Mouse (Mus musculus) C2C12 (cell line): ENCODE measurements around the gene Tmem178b. TPM values are rescaled to one million over a fixed set of nuclear protein-coding genes. Genes with fewer than 3 reads are reported as not detected.

Source experiments
- H3K27me3 ChIP-seq: one replicate; pipeline ENCODE4 v1.6.1; 2011; ENCODE audit not compliant: control insufficient read depth, insufficient read depth, insufficient read length
- H3K36me3 ChIP-seq: one replicate; pipeline ENCODE4 v1.6.1; 2011; ENCODE audit not compliant: control insufficient read depth, insufficient read depth
- H3K4me3 ChIP-seq: one replicate; pipeline ENCODE4 v1.5.1; 2011; ENCODE audit warnings: mild to moderate bottlenecking, control low read depth; ENCODE audit not compliant: poor library complexity, insufficient read depth, severe bottlenecking
- H3K79me2 ChIP-seq: one replicate; pipeline ENCODE4 v1.6.1; 2011; ENCODE audit not compliant: control insufficient read depth, insufficient read depth
- H3K79me3 ChIP-seq: one replicate; pipeline ENCODE4 v1.6.1; 2011; ENCODE audit warnings: low read depth, control low read depth
- H3ac ChIP-seq: one replicate; pipeline ENCODE3; 2011; ENCODE audit warnings: low read depth; ENCODE audit not compliant: control insufficient read depth, insufficient read length
- CEBPB ChIP-seq: IDR thresholded peaks from one replicate; pipeline ENCODE4 v1.6.1; 2011; ENCODE audit warnings: low read depth, mild to moderate bottlenecking, control low read depth, moderate library complexity
- CTCF ChIP-seq: IDR thresholded peaks from one replicate; pipeline ENCODE4 v1.5.1; 2011; ENCODE audit not compliant: control insufficient read depth, insufficient read depth, insufficient read length
- FOSL1 ChIP-seq: IDR thresholded peaks from one replicate; pipeline ENCODE4 v1.8.0; 2011; ENCODE audit warnings: mild to moderate bottlenecking, low read length; ENCODE audit not compliant: poor library complexity, insufficient read depth, severe bottlenecking
- MAX ChIP-seq: IDR thresholded peaks from one replicate; pipeline ENCODE4 v1.6.1; 2011; ENCODE audit warnings: mild to moderate bottlenecking, control low read depth
- MYOD1 ChIP-seq: IDR thresholded peaks from one replicate; pipeline ENCODE4 v1.6.1; 2011; ENCODE audit warnings: low read depth; ENCODE audit not compliant: control insufficient read depth, insufficient read length
- MYOG ChIP-seq: IDR thresholded peaks from one replicate; pipeline ENCODE4 v1.6.1; 2011; ENCODE audit not compliant: control insufficient read depth, insufficient read length; ENCODE audit errors: extremely low read depth
- USF1 ChIP-seq: IDR thresholded peaks from one replicate; pipeline ENCODE4 v1.6.1; 2011; ENCODE audit warnings: low read depth, mild to moderate bottlenecking, control low read depth, moderate library complexity
- polyA plus RNA-seq: library from polyadenylated mRNA; unstranded; fragments of >200 nt; fragmentation: generic; extraction: Trizol; gene quantifications from one replicate; pipeline ENCODE4 v1.2.1, GENCODE M21; 2012; ENCODE audit warnings: missing spikeins

Gene Tmem178b
- polyA plus RNA-seq, 1 experiment = 0.01 TPM

DNA sequence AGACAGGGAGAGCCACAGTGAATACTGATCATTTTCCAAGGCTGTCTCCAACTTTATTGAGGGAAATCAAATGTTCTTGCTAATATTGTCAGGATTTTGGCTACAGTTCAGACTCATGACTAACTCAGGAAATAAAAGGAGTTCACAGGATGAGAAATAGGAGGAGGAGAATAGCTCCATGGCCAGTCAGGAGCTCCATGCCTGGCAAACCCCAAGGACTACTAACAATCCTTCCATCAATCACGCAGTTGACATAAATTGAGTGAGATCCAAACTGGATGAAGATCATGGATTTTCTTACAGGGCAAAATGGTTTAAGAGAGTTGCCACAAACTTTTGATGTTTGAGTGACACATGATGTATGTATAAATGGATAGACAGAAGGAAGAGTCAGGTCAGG lies 258.9 kb downstream of the Tmem178b start:
- Histone ChIP-seq H3K36me3 (no peaks in the 10 kb centered on the region), H3ac (no peak overlapping the region), H3K4me3 (no peak overlapping the region), H3K79me2 (no peaks in the 10 kb centered on the region), H3K27me3 (no peaks in the 10 kb centered on the region), H3K79me3 (no peaks in the 10 kb centered on the region)
- TF ChIP-seq CTCF (no peak), CEBPB (no peak), FOSL1 (no peak), MAX (no peak), MYOG (no peak), USF1 (no peak), MYOD1 (no peak)

DNA sequence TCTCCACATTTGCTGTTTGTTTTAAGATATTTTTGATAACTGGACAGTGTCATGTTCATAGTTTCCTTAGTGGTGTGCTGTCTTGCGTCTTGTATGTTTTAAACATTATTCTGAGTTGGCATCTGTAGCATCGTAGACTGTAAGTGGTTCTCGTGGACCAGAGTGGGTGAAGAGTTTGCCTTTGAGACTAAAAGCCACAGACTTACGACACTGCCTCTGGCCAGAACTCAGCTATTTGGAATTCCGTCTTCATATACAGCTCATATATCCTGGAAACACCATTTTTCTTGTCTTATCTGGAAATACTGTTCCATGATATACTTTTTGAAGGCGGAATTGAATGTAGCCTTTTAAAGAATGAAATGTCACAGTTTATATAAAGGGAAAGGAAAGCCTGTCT lies 260.4 kb downstream of the Tmem178b start:
- TF ChIP-seq MYOD1 (no peak), MYOG (no peak), MAX (no peak), FOSL1 (no peak), USF1 (no peak), CEBPB (no peak)
- Histone ChIP-seq H3K36me3 (no peaks in the 10 kb centered on the region), H3K79me2 (no peaks in the 10 kb centered on the region), H3K79me3 (no peaks in the 10 kb centered on the region), H3K27me3 (no peaks in the 10 kb centered on the region), H3K4me3 (no peak overlapping the region), H3ac (no peak overlapping the region)

GRCm38 (mm10) chr6:40135716-40136115 lies 262.6 kb downstream of the Tmem178b start:
- no peaks in the 10 kb centered on the region for H3K36me3 ChIP-seq
- no peaks in the 10 kb centered on the region for H3K79me2 ChIP-seq
- H3K4me3 ChIP-seq = no peak overlapping the region
- no peaks in the 10 kb centered on the region for H3K79me3 ChIP-seq
- no peaks in the 10 kb centered on the region for H3K27me3 ChIP-seq
- TF ChIP-seq CEBPB (no peak), MYOG (no peak), MAX (no peak), FOSL1 (no peak), MYOD1 (peak; percentile 58)
- no peak overlapping the region for H3ac ChIP-seq

DNA sequence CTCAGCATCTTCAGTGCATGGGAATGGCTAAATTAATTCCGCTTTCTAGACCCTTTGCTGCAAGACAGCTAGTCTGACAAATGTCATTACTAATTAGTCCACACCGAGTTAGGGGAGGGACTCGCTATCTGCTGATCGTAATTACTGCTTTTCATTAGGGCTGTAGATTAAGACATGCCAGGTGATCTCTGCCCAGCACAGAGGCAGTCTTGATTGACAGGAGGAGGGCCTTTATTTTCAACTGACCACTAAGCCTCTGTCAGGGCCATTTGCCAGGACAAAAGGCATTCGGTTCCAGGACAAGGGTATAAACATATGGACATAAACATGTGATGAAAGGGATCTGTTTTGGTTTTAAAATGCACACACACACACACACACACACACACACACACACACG lies 264.3 kb downstream of the Tmem178b start:
- Histone ChIP-seq H3ac (no peak overlapping the region), H3K36me3 (no peaks in the 10 kb centered on the region), H3K27me3 (no peaks in the 10 kb centered on the region), H3K4me3 (no peak overlapping the region), H3K79me3 (no peaks in the 10 kb centered on the region), H3K79me2 (no peaks in the 10 kb centered on the region)
- no peak for TF ChIP-seq CEBPB
- TF ChIP-seq USF1 = no peak
- no peak for TF ChIP-seq MAX
- no peak for TF ChIP-seq CTCF
- no peak for TF ChIP-seq MYOD1
- no peak for TF ChIP-seq MYOG
- no peak for TF ChIP-seq FOSL1

GRCm38 (mm10) chr6:40137831-40138520 lies 264.9 kb downstream of the Tmem178b start:
- no peak overlapping the region for H3K4me3 ChIP-seq
- no peaks in the 10 kb centered on the region for H3K27me3 ChIP-seq
- H3K79me2 ChIP-seq = no peaks in the 10 kb centered on the region
- no peaks in the 10 kb centered on the region for H3K79me3 ChIP-seq
- TF ChIP-seq USF1 = no peak
- TF ChIP-seq MYOD1 = peak; percentile 52
- TF ChIP-seq CEBPB = peak; percentile 6
- TF ChIP-seq MAX = peak; percentile 22
- peak; percentile 79 for TF ChIP-seq FOSL1
- no peak overlapping the region for H3ac ChIP-seq
- H3K36me3 ChIP-seq = no peaks in the 10 kb centered on the region

GRCm38 (mm10) chr6:40142582-40142981 lies 269.5 kb downstream of the Tmem178b start:
- Histone ChIP-seq H3K79me3 (no peaks in the 10 kb centered on the region), H3K36me3 (no peaks in the 10 kb centered on the region), H3ac (no peak overlapping the region), H3K4me3 (no peak overlapping the region), H3K27me3 (no peaks in the 10 kb centered on the region), H3K79me2 (no peaks in the 10 kb centered on the region)
- TF ChIP-seq USF1 (no peak), MYOG (no peak), CTCF (no peak), MAX (no peak)
